Mouse (Mus musculus) granulocyte monocyte progenitor cell, adult 5-6 weeks (primary cell): Measurements from ENCODE around the gene Cftr. TPM values are rescaled to one million over a fixed set of nuclear protein-coding genes. Genes with fewer than 3 reads are reported as not detected.

Experiments
- ATAC-seq: replicated peaks from 2 replicates; pipeline ENCODE4 v1.8.0; 2016; ENCODE audit warnings: mild to moderate bottlenecking, moderate TSS enrichment, inconsistent platforms; ENCODE audit not compliant: poor library complexity, severe bottlenecking
- total RNA-seq, 2 experiments: library from RNA; stranded (forward) in 1 of 2; stranded (reverse) in 1 of 2; fragments of 200-712, 200-1000 nt in 1 of 2; fragments of >200 nt in 1 of 2; fragmentation: Nextera tagmentation in 1 of 2; gene quantifications; 2 replicates each; pipeline ENCODE4 v1.2.3; 2014 to 2017

Gene Cftr
- total RNA-seq (2014; fragmentation: Nextera tagmentation), result not detected in 2 replicates
- total RNA-seq (2017), result 0.04 and 0.26 TPM in 2 replicates

- no peak for ATAC-seq
These were observed at the start of gene Cftr for GRCm38 (mm10) chr6:18170311-18170922. Gene Cftr (plus strand): TSS chr6:18170687.

GRCm38 (mm10) chr6:18127206-18127983 is 43.1 kb upstream of the Cftr start:
- no peak for ATAC-seq

GRCm38 (mm10) chr6:18128059-18128458 is 42.4 kb upstream of the Cftr start:
- ATAC-seq, result no peak

GRCm38 (mm10) chr6:18135246-18135645 is 35.2 kb upstream of the Cftr start:
- ATAC-seq, result no peak

- ATAC-seq, result no peak
These were observed 17.5 kb upstream of the Cftr start for GRCm38 (mm10) chr6:18153031-18153430.

GRCm38 (mm10) chr6:18169618-18170017 is 869 bp upstream of the Cftr start:
- no peak; the same call in 1 of the 2 replicates for ATAC-seq

- ATAC-seq, result no peak
These were observed 1.1 kb downstream of the Cftr start for GRCm38 (mm10) chr6:18171614-18172013.

- no peak for ATAC-seq
These were observed 7.0 kb downstream of the Cftr start for GRCm38 (mm10) chr6:18177509-18177908.

- ATAC-seq, result no peak
These were observed 10.2 kb downstream of the Cftr start for GRCm38 (mm10) chr6:18180665-18181064.

- no peak for ATAC-seq
These were observed 12.4 kb downstream of the Cftr start for GRCm38 (mm10) chr6:18182903-18183302.

- ATAC-seq, result no peak
These were observed 50.2 kb downstream of the Cftr start for GRCm38 (mm10) chr6:18220691-18221090.

- ATAC-seq, result no peak
These were observed 52.7 kb downstream of the Cftr start for GRCm38 (mm10) chr6:18223206-18223605.

- ATAC-seq, result no peak
These were observed 54.7 kb downstream of the Cftr start for GRCm38 (mm10) chr6:18225157-18225556.

GRCm38 (mm10) chr6:18246495-18246894 is 76.0 kb downstream of the Cftr start:
- ATAC-seq, result no peak

GRCm38 (mm10) chr6:18247891-18248463 is 77.5 kb downstream of the Cftr start:
- no peak for ATAC-seq

GRCm38 (mm10) chr6:18248464-18248863 is 78.0 kb downstream of the Cftr start:
- no peak for ATAC-seq

- no peak for ATAC-seq
These were observed 84.1 kb downstream of the Cftr start for GRCm38 (mm10) chr6:18254586-18254985.

GRCm38 (mm10) chr6:18270983-18271382 is 100.5 kb downstream of the Cftr start:
- ATAC-seq, result no peak

GRCm38 (mm10) chr6:18300781-18301180 is 130.3 kb downstream of the Cftr start:
- no peak for ATAC-seq

- no peak for ATAC-seq
These were observed 131.6 kb downstream of the Cftr start for GRCm38 (mm10) chr6:18302105-18302504.

GRCm38 (mm10) chr6:18303228-18303627 is 132.7 kb downstream of the Cftr start:
- ATAC-seq, result no peak
